Mouse (Mus musculus): ENCODE results near the gene Grem1. TPM values are rescaled to one million over a fixed set of nuclear protein-coding genes. Genes with fewer than 3 reads are reported as not detected.

Gene Grem1
- polyA plus RNA-seq, 1 experiment from 2014 or later: 2.8 TPM

- Histone ChIP-seq H3K27ac (ENCODE audit: low read depth, low read length) (no peak overlapping the region), H3K27me3 (ENCODE audit: control insufficient read depth, insufficient read depth, low read length) (no peaks in the 10 kb centered on the region), H3K4me2 (ENCODE audit: low read depth, low read length) (no peak overlapping the region), H3K36me3 (ENCODE audit: control insufficient read depth, insufficient read depth, low read length) (no peaks in the 10 kb centered on the region), H3K9ac (replicated peaks; ENCODE audit: low read depth, low read length) (no peak overlapping the region), H3K9me3 (ENCODE audit: control insufficient read depth, low read length) (no peaks in the 10 kb centered on the region), H3K4me1 (ENCODE audit: control insufficient read depth, insufficient read depth, low read length) (no peaks in the 10 kb centered on the region), H3K4me3 (ENCODE audit: low read depth, low read length) (no peak overlapping the region)
- ATAC-seq (ENCODE audit: low read depth): no peak
- WGBS: 72% methylated on average over 2 of the region's 2 CpGs
Observed at GRCm38 (mm10) chr2:113713406-113713805, 45.0 kb downstream of the Grem1 start.

- Histone ChIP-seq H3K27me3 (ENCODE audit: control insufficient read depth, insufficient read depth, low read length) (no peaks in the 10 kb centered on the region), H3K36me3 (ENCODE audit: control insufficient read depth, insufficient read depth, low read length) (no peaks in the 10 kb centered on the region), H3K27ac (ENCODE audit: low read depth, low read length) (no peak overlapping the region), H3K4me1 (ENCODE audit: control insufficient read depth, insufficient read depth, low read length) (no peaks in the 10 kb centered on the region), H3K4me2 (ENCODE audit: low read depth, low read length) (no peak overlapping the region), H3K9me3 (ENCODE audit: control insufficient read depth, low read length) (no peaks in the 10 kb centered on the region), H3K4me3 (ENCODE audit: low read depth, low read length) (no peak overlapping the region), H3K9ac (replicated peaks; ENCODE audit: low read depth, low read length) (no peak overlapping the region)
- WGBS: 69% methylated on average over 4 of the region's 4 CpGs
- ATAC-seq (ENCODE audit: low read depth): no peak
Observed at GRCm38 (mm10) chr2:113707507-113707906, 50.9 kb downstream of the Grem1 start.

GRCm38 (mm10) chr2:113701507-113701906 lies 56.9 kb downstream of the Grem1 start:
- 80% methylated on average over 5 of the region's 5 CpGs for WGBS

GRCm38 (mm10) chr2:113696647-113697046 lies 61.8 kb downstream of the Grem1 start:
- ATAC-seq (ENCODE audit: low read depth): peak; percentile 39; the same call in 1 of the 2 replicates

More at GRCm38 (mm10) chr2:113701507-113701906, 56.9 kb downstream of the Grem1 start:
- Histone ChIP-seq H3K27ac (ENCODE audit: low read depth, low read length) (no peak overlapping the region), H3K4me3 (ENCODE audit: low read depth, low read length) (no peak overlapping the region), H3K36me3 (ENCODE audit: control insufficient read depth, insufficient read depth, low read length) (no peaks in the 10 kb centered on the region), H3K9me3 (ENCODE audit: control insufficient read depth, low read length) (no peaks in the 10 kb centered on the region), H3K4me1 (ENCODE audit: control insufficient read depth, insufficient read depth, low read length) (no peaks in the 10 kb centered on the region), H3K9ac (replicated peaks; ENCODE audit: low read depth, low read length) (no peak overlapping the region), H3K27me3 (ENCODE audit: control insufficient read depth, insufficient read depth, low read length) (no peaks in the 10 kb centered on the region), H3K4me2 (ENCODE audit: low read depth, low read length) (no peak overlapping the region)
- ATAC-seq (ENCODE audit: low read depth): no peak

GRCm38 (mm10) chr2:113696222-113696621 lies 62.2 kb downstream of the Grem1 start:
- Histone ChIP-seq H3K4me1 (ENCODE audit: control insufficient read depth, insufficient read depth, low read length) (peaks cover 5% of the 10 kb centered on the region; the same call in 1 of the 2 replicates), H3K4me2 (ENCODE audit: low read depth, low read length) (no peak overlapping the region), H3K36me3 (ENCODE audit: control insufficient read depth, insufficient read depth, low read length) (no peaks in the 10 kb centered on the region), H3K9ac (replicated peaks; ENCODE audit: low read depth, low read length) (no peak overlapping the region), H3K9me3 (ENCODE audit: control insufficient read depth, low read length) (no peaks in the 10 kb centered on the region), H3K27me3 (ENCODE audit: control insufficient read depth, insufficient read depth, low read length) (no peaks in the 10 kb centered on the region), H3K27ac (ENCODE audit: low read depth, low read length) (no peak overlapping the region), H3K4me3 (ENCODE audit: low read depth, low read length) (no peak overlapping the region)
- ATAC-seq (ENCODE audit: low read depth): peak; percentile 77; the same call in 1 of the 2 replicates
- 40% methylated on average over 3 of the region's 3 CpGs for whole genome bisulfite sequencing

More at GRCm38 (mm10) chr2:113696647-113697046, 61.8 kb downstream of the Grem1 start:
- WGBS: 49% methylated on average over 5 of the region's 5 CpGs
- Histone ChIP-seq H3K36me3 (ENCODE audit: control insufficient read depth, insufficient read depth, low read length) (no peaks in the 10 kb centered on the region), H3K4me3 (ENCODE audit: low read depth, low read length) (no peak overlapping the region), H3K9ac (replicated peaks; ENCODE audit: low read depth, low read length) (no peak overlapping the region), H3K27me3 (ENCODE audit: control insufficient read depth, insufficient read depth, low read length) (no peaks in the 10 kb centered on the region), H3K27ac (ENCODE audit: low read depth, low read length) (no peak overlapping the region), H3K4me1 (ENCODE audit: control insufficient read depth, insufficient read depth, low read length) (peaks cover 5% of the 10 kb centered on the region; the same call in 1 of the 2 replicates), H3K4me2 (ENCODE audit: low read depth, low read length) (no peak overlapping the region), H3K9me3 (ENCODE audit: control insufficient read depth, low read length) (no peaks in the 10 kb centered on the region)

Other genes starting within 250 kb of the Grem1 start
- gene Scg5, start 70.5 kb upstream of the Grem1 start, polyA plus RNA-seq (2014; fragmentation: Nextera tagmentation; extraction: Ambion mirVana): 244 and 315 TPM in 2 replicates
- gene Arhgap11a, start 90.0 kb upstream of the Grem1 start, polyA plus RNA-seq (2014; fragmentation: Nextera tagmentation; extraction: Ambion mirVana): 0.48 and 0.81 TPM in 2 replicates

Measured in neural tube, embryonic 14.5 days (tissue).